Mouse (Mus musculus) small intestine, adult 2 months (tissue): ENCODE measurements around the gene Fbxo22. TPM values are rescaled to one million over a fixed set of nuclear protein-coding genes. Genes with fewer than 3 reads are reported as not detected.

Experiments used
- H3K27ac ChIP-seq: fragments of 200-500 bp; 2 replicates; pipeline ENCODE4 v1.5.1; 2012; ENCODE audit warnings: low read depth, low read length, control low read depth, inconsistent platforms; ENCODE audit not compliant: insufficient read depth
- H3K27me3 ChIP-seq: fragments of 200-500 bp; 2 replicates; pipeline ENCODE4 v1.6.1; 2012; ENCODE audit warnings: mild to moderate bottlenecking, moderate library complexity, low read length, inconsistent platforms; ENCODE audit not compliant: control insufficient read depth, insufficient read depth
- H3K36me3 ChIP-seq: fragments of 200-500 bp; 2 replicates; pipeline ENCODE4 v1.6.1; 2012; ENCODE audit warnings: mild to moderate bottlenecking, low read length, control low read depth, inconsistent platforms; ENCODE audit not compliant: control insufficient read depth, insufficient read depth
- H3K4me1 ChIP-seq: fragments of 200-500 bp; 2 replicates; pipeline ENCODE4 v1.6.1; 2012; ENCODE audit warnings: low read length, inconsistent platforms, mixed read lengths; ENCODE audit not compliant: control insufficient read depth, insufficient read depth, insufficient read length
- H3K4me3 ChIP-seq: fragments of 200-500 bp; 2 replicates; pipeline ENCODE4 v1.5.1; 2012; ENCODE audit warnings: low read depth, mild to moderate bottlenecking, control low read depth, inconsistent platforms, low read length, moderate library complexity
- CTCF ChIP-seq: fragments of 200-500 bp; IDR thresholded peaks from 2 replicates; pipeline ENCODE4 v1.5.1; 2012; ENCODE audit warnings: low read depth, mild to moderate bottlenecking, control low read depth, inconsistent platforms, low read length, moderate library complexity, mixed read lengths; ENCODE audit not compliant: insufficient replicate concordance, insufficient read length; ENCODE audit errors: extremely low read depth
- POLR2A ChIP-seq: fragments of 200-500 bp; IDR thresholded peaks from 2 replicates; pipeline ENCODE4 v1.6.1; 2012; ENCODE audit warnings: low read depth, mild to moderate bottlenecking, control low read depth, inconsistent platforms, low read length, moderate library complexity
- WGBS: fragments of 180-500 bp; shearing (Covaris S2); methylation state at CpG from one replicate; pipeline ENCODE4 v1.1.7; 2018; 5-methylcytosine and 5-hydroxymethylcytosine counted together
- polyA plus RNA-seq: library from polyadenylated mRNA; depleted of rRNA; stranded (reverse); fragments of >200 nt; gene quantifications from 2 replicates; pipeline ENCODE4 v1.2.3, GENCODE M21; 2012

The Fbxo22 gene
- polyA plus RNA-seq, 1 experiment, result 10.2 TPM

DNA sequence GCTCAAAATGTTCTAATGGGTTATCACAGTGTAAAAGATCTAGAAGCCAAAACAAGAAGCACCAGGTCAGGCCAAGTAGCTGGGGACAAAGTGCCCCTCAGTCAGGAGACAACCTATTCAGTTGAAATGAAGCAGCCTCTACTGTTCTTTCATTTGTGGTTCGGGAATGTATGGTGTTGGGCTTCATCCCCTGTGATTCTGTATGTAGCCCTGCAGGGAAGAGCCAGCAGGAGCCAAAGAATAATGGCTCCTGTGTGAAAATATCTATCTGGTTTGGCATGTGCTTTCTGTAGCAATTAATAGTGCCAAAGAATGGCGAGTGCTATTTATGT is 301 bp upstream of the Fbxo22 start:
- TF ChIP-seq POLR2A (no peak), CTCF (no peak)
- Histone ChIP-seq H3K27ac (peak overlapping the region; percentile 17), H3K36me3 (peaks cover 7% of the 10 kb centered on the region), H3K27me3 (no peaks in the 10 kb centered on the region), H3K4me3 (peak overlapping the region; percentile 91), H3K4me1 (peaks cover 10% of the 10 kb centered on the region; the same call in 1 of the 2 replicates)
- WGBS, result 0% methylated on average over 2 of the region's 2 CpGs

DNA sequence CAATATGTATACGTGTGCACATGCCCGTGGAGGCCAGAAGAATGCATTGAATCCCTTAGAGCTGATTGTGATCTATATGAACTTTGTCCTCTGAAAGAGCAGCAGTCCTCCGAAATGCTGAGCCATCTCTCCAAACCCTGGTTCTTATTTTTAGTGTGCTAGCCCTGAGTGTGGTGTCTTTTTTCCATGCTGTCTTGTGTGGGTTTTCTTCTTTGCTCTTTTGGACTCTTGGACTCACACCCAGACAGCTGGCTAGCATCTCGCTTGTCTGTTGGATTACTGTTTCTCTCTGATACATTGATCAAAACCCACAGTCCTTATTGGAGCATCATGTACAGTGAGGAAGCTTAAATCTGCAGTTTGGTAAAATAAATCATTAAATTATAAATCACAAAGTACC is 2.9 kb downstream of the Fbxo22 start:
- H3K4me1 ChIP-seq, result peaks cover 15% of the 10 kb centered on the region; the same call in 1 of the 2 replicates
- no peaks in the 10 kb centered on the region for H3K27me3 ChIP-seq
- WGBS, result 31% methylated on average over 4 of the region's 4 CpGs
- TF ChIP-seq CTCF (no peak), POLR2A (no peak)
- H3K36me3 ChIP-seq, result peaks cover 25% of the 10 kb centered on the region
- H3K4me3 ChIP-seq, result no peak overlapping the region
- H3K27ac ChIP-seq, result no peak overlapping the region

DNA sequence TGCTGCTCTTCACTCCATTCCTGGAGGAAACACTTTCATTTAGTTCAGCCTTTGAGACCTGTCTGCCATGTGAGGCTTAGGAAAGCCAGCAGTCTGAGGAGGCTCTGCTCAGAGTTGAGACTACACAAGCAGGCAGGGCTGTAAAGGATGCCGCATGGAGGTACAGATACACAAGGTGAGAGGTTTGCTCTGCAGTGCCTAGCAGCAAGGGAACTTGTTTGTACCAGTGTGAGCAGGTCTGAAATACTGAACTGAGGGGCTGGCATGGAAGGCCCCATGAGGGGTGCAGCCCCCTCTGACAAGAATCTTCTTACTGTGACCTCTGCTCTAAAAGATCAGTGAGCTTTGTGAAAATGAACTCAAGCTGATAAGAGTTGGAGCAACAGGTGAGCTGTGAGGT is 4.7 kb downstream of the Fbxo22 start:
- peaks cover 11% of the 10 kb centered on the region; the same call in 1 of the 2 replicates for H3K4me1 ChIP-seq
- H3K27ac ChIP-seq, result no peak overlapping the region
- no peak for TF ChIP-seq CTCF
- TF ChIP-seq POLR2A, result no peak
- peaks cover 39% of the 10 kb centered on the region for H3K36me3 ChIP-seq
- no peaks in the 10 kb centered on the region for H3K27me3 ChIP-seq
- H3K4me3 ChIP-seq, result no peak overlapping the region
- 74% methylated on average over 1 of the region's 1 CpGs for WGBS

DNA sequence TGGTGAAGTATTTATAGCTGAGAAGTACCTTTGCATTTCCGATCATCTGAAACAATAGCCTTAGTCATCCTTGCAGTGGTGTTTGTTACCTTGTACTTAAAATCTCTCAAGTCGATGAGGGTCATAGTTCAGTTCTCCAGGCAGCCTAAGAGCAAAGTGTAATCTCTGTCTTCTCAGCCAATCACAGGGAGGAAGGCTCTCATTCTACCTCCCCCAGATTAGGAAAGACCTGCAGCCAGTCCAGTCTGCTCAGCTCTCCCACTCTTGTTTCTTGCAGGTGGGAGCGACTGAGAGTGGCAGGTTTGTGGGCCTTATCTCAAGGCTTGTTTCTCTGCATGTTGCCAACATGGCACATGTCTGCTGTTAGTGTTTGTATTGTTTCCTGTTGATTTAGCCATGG is 6.3 kb downstream of the Fbxo22 start:
- Histone ChIP-seq H3K4me1 (peaks cover 11% of the 10 kb centered on the region; the same call in 1 of the 2 replicates), H3K27ac (peak overlapping the region; percentile 64), H3K4me3 (no peak overlapping the region), H3K27me3 (no peaks in the 10 kb centered on the region), H3K36me3 (peaks cover 51% of the 10 kb centered on the region)
- 30% methylated on average over 3 of the region's 3 CpGs for WGBS
- TF ChIP-seq CTCF, result no peak
- no peak for TF ChIP-seq POLR2A

DNA sequence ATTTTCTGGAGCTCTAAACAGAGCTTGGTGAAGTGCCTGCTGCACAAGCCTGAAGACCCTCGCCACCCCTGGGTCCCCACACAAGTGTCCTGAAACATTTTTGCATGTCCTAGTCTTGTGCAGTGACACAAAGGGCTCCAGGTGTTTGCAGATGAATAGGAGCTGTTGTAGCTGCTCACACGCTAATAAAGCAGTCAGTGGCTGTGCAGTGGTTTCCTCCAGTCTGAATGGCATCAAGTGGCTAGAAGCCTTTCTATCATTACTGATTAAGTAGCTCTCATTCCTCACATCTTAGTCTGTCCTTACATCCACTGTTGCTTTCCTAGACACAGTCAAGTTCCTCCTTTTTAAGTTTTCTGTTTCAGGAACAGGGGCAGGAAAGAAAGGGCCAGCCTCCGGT is 6.9 kb downstream of the Fbxo22 start:
- TF ChIP-seq CTCF (no peak), POLR2A (no peak)
- Histone ChIP-seq H3K4me3 (no peak overlapping the region), H3K27ac (no peak overlapping the region), H3K4me1 (peaks cover 11% of the 10 kb centered on the region; the same call in 1 of the 2 replicates), H3K27me3 (no peaks in the 10 kb centered on the region), H3K36me3 (peaks cover 57% of the 10 kb centered on the region)
- 80% methylated on average over 3 of the region's 3 CpGs for WGBS

DNA sequence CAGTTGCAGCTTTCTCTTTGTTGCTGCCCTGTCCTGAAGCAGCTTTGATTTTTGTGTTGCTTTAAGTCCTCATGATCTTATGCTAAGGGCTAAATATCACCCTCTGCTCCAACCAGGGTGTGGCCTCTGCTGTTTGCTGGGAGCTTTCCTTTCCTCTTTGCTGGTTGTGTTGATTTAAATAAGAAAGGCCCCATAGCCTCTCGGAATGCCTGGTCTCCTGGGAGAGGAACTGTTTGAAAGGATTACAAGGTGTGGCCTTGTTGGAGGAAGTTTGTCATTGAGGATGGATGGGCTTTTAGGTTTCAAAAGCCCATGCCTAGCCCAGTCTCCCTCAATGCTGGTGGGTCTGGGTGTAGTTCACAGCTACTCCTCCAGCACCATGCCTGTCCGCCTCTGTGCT is 7.4 kb downstream of the Fbxo22 start:
- H3K4me1 ChIP-seq, result peaks cover 11% of the 10 kb centered on the region; the same call in 1 of the 2 replicates
- no peak for TF ChIP-seq POLR2A
- TF ChIP-seq CTCF, result no peak
- no peaks in the 10 kb centered on the region for H3K27me3 ChIP-seq
- 62% methylated on average over 2 of the region's 2 CpGs for WGBS
- peaks cover 61% of the 10 kb centered on the region for H3K36me3 ChIP-seq
- H3K4me3 ChIP-seq, result no peak overlapping the region
- H3K27ac ChIP-seq, result no peak overlapping the region

DNA sequence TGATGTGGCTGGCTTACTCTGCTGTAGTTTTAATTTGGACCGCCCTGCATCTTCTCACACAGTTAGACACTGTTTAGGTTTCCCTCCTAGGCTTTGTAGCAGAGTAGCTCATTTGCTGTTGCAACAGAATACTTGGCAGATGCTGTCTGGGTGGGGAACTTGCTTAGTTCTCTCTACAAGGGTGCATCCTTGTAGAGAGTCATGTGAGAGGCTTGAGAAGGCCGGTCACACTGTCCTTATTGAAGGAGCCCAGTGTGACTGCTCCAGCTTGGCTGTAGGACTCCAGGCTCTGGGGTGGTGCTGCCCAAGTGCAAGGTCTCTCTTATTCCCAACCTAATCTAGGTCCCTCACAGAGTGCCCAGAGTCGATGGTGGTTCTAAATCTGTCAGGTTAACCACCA is 8.7 kb downstream of the Fbxo22 start:
- no peak overlapping the region for H3K4me3 ChIP-seq
- H3K27ac ChIP-seq, result no peak overlapping the region
- TF ChIP-seq CTCF (no peak), POLR2A (no peak)
- no peaks in the 10 kb centered on the region for H3K27me3 ChIP-seq
- peaks cover 5% of the 10 kb centered on the region; the same call in 1 of the 2 replicates for H3K4me1 ChIP-seq
- WGBS, result 87% methylated on average over 3 of the region's 3 CpGs
- H3K36me3 ChIP-seq, result peaks cover 69% of the 10 kb centered on the region
